Mouse (Mus musculus): ENCODE data around the gene Adam22.
A peak's percentile ranks its signal among the peaks of the same experiment; 100 is the strongest.

Adam22 gene

DNA sequence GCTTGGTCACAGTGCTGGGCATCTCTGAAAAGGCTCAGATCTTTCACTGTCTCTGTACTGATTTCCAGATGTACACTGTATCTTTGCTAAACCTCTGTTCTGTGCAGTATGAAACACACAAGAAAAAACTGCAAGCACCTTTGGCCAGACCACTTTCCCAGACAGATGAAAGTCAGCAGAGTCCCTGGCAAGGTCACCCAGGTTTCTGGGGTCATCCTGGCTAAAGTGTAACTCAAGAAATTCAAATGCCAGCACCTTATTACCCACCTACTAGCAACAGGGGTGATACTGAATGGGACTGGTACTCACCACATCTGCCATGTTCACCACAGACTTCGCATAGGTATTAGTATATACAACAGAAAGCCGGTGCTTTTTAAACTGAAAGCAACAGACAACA, 221.8 kb downstream of the Adam22 start:
- DNase-seq, result no peak

- no peak for DNase-seq
Observed at GRCm38 (mm10) chr5:8145473-8145872, 222.5 kb downstream of the Adam22 start.

DNA sequence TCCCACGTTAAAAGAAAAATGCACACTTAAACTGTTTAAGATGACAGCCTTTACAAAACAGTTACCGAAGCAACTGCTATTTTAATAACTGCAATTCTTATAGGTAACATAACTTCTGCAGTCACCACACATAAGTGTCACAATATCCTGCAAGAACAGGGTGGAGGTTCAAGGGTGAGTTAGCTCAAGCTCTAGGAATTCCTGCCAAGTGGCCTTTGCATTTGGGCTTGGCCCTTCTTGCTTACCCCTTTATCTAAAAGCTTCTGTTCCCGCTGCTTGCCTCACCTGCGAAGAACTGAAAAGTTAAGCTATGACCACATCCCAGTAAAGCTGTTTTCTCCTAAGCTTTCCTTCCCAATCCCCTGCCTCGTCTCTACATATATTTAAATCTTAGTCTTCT, 235.4 kb downstream of the Adam22 start:
- no peak for DNase-seq

DNA sequence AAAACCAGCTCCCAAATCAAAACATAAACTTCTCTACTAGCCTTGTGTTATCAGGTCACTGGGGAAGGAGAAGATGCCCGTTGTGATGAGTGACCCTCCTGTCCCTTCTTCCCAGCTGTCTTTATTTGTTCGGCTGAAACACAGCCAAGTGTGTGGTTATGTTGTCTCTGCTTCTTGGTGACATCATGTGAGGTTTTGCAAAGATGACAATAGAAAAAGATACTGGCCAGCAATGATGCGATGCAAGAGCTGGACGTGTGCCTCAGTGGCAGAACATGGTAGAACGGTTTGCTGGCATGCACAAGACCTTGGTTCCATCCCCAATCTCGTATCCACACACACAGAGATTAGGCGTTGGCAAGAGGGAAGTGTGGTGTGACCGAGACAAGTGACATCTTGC, 236.0 kb downstream of the Adam22 start:
- DNase-seq, result no peak

DNA sequence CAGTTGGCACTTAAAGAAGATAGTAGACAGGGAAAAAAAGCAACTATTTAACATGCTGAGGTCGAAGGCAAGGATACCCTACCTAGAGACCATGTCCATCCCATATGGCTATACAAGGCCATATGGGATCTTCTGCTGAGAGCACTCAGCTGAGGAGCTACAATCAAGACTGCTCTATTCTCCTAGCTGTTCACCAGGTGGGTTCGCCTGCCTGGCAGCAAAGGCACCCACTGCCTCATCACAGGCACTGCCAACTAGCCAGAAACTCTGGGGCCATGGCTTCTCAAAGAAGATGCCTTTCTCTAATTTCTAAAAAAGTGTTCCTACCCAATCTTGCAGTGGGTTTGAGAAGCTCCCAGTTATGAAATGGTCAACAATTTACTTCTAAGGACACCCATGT, 238.2 kb downstream of the Adam22 start:
- no peak for DNase-seq

- no peak for DNase-seq
Observed at GRCm38 (mm10) chr5:8120926-8121325, 247.0 kb downstream of the Adam22 start.

DNA sequence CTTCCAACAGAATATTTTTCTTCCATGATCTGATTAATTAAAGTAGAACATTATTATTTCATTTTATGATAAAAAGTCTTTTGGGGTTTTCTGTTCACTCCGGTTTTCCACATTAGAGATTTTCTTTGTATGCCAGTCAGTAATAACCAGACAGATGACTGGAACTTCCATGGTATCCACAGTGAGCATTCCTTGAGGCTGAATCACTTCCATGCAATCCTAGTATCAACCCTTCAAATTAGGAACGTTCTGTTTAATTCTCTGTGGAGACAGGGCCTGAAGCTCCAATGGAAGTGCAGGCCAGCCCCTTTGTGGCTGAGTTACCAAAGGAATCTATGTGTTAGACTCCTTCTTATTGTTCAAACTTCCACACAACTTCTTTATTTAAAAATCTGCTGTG, 247.9 kb downstream of the Adam22 start:
- no peak for DNase-seq

- no peak for DNase-seq
Observed at GRCm38 (mm10) chr5:8116561-8117168, 251.3 kb downstream of the Adam22 start.

DNA sequence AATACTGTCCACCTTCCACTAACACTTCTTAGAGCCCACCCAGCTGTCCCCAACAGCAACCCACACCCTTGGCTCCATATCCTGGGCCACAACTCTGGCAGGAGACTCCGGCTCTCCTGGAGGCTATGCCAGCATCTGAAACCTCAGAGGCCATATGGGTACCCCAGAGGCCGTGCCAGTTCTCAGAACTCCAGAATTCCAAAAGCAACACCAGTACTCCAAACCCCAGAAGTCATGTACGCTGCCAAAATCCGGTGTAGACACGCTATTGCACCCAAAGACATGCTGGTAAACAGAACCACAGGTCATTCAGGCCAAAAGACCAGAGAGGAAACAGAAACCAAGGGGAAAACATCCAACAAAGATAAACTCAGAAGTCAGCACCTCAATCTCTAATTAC, 255.7 kb downstream of the Adam22 start:
- peak; percentile 6 for DNase-seq

DNA sequence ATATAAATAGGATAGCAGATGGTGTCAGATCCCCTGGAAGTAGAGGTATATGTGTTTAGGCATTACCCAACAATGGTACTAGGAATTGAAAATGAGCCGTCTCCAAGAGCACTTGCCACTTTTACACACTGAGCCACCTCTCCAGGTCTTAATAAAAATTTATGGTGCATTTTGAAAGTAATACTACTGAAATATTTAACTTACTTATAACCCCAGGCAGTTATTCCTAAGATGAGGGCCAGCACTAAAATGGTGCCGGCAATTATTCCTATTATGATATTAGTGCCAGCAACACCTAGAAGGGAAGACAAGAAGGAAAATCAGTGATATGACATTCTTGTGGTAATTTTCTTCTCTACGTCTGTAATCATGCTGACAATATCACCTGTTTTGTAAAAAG, 256.3 kb downstream of the Adam22 start:
- no peak for DNase-seq

- no peak for DNase-seq
Observed at GRCm38 (mm10) chr5:8095689-8096088, 272.3 kb downstream of the Adam22 start.

- DNase-seq, result no peak
Observed at GRCm38 (mm10) chr5:8094921-8095320, 273.0 kb downstream of the Adam22 start.

DNA sequence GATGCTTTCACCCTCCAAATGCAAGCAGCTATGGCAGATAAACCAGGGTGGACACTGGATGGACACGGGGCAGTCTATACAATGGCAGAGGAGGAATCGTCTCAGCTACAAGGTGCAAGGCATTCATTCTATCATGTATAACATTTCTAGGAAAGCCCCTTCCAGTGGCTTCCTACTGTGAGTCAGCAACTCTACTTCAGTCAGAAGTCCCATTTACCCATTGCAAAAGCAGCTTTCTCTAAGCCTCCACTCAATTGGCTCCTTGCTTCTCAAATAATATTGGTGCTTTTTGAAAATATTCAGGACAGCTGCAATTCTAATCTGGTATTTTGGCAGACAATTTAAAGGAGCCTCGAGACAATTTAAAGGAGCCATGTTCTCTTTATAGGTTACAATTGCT, 279.8 kb downstream of the Adam22 start:
- no peak for DNase-seq

DNA sequence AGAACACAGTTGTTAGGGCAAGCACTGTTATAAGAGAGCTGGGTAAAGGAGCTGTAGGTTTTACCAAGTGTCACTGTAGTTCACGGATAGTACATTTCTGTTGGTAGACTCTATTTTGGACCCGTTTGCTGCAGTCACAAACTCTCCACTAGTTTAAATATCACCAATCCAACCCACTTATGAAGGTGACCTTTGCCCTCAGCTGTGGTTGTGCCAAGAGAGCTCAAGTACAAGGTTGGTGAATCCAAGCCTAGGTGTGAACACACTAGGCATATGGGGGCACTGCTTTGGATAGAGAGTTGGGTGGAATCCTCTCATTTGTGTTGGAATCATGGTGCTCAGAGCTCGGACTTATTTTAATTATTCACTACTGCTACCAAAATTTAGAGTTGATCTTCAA, 282.3 kb downstream of the Adam22 start:
- no peak for DNase-seq

- no peak for DNase-seq
Observed at GRCm38 (mm10) chr5:8082800-8083509, 285.0 kb downstream of the Adam22 start.

DNA sequence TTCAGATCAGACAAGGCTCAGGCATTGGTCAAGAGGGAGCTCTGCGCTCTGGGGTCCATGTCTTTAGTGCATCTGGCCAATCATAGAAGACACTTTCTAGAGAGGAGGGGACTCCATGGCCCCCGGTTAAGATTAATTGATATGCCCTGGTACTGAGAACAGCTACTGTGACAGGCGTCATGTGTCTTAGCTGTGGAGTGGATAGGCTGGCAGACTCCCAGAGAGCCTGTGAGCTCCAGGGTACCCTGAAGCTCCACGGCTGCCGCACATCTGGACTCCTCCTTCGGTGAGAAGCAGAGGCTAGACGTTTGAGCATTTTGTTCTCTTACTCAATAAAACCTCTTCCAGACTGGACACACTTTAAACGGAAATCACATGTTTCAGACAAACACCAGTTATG, 290.5 kb downstream of the Adam22 start:
- DNase-seq, result no peak

DNA sequence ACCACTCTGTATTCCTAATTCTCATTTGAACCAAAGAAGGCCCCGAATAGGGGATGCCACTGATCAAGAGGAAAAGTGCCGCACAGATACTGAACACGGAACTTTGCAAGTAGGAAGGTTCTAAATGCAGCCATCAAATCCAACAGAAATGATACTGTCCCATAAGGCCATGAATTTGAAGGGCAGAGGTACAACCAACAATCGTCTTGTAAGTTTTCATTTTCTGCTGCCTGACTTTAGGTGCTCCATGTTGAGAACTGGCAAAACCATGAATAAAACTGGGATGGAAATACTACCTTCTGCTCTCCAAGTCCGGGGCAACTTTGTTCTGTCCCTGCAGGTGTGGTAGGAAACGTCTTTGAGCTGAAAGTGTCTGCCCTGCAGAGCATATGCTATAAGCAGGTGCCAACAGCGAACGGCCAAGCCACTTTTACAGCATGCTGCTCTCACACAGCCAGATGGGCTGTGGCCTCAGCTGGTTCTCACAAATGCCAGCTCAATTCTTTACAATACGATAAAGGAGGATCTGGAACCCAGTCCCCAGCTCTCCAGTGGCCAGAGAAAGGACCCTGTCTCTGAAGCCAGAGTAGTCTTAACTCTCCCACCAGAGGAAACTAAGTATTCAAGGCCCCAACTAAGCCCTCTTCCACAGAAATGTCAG, 293.9 kb downstream of the Adam22 start:
- DNase-seq, result no peak

DNA sequence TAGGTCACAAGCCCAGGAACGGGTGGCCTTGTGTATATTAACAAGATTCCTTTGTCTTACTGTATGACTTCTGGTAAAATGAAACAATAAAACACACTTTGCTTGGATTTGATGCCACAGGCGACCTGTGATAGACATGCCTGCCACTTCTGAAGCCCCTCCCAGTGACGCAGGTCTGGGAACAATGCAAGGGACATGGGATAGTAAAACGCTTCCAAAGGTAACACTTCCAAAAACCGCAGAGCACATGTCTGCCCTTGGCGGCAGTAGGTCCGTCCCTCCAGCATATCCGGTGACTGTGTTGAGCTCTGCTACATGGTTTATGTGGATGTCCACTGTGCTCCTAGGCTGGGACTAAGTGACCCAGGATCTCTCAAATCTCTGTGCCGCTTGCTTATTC, 294.6 kb downstream of the Adam22 start:
- no peak for DNase-seq

GRCm38 (mm10) chr5:8063207-8063606, 304.8 kb downstream of the Adam22 start:
- no peak for DNase-seq

- no peak for DNase-seq
Observed at GRCm38 (mm10) chr5:8062469-8062868, 305.5 kb downstream of the Adam22 start.

- no peak for DNase-seq
Observed at GRCm38 (mm10) chr5:8058056-8058455, 309.9 kb downstream of the Adam22 start.

DNA sequence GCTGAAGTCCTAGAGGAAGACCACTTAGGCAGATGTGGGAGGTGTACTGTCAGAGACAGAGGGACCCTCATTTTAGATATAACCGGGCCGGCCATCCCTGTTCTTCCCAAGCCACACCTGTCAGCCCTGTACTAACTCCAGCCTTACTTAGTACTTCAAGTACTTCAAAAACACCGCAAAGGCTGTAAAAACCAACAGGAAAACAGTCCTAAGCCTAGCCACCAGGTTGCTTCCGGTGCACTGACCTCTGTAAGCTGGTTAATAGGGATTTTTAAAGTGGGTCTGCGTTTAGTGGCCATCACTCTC, 311.0 kb downstream of the Adam22 start:
- DNase-seq, result no peak

- peak; percentile 93 for DNase-seq
Observed at GRCm38 (mm10) chr5:8056141-8057017, 311.6 kb downstream of the Adam22 start.

GRCm38 (mm10) chr5:8055721-8056129, 312.2 kb downstream of the Adam22 start:
- peak; percentile 15 for DNase-seq

Measured in kidney, postnatal 10 days (tissue).